Mouse (Mus musculus) lung, postnatal 36 days (tissue): ENCODE data around the gene Fam118a.

Source experiments
- DNase-seq: peaks from one replicate; pipeline ENCODE4 v3.0.0; 2022; ENCODE audit warnings: mixed read lengths

Fam118a gene

DNA sequence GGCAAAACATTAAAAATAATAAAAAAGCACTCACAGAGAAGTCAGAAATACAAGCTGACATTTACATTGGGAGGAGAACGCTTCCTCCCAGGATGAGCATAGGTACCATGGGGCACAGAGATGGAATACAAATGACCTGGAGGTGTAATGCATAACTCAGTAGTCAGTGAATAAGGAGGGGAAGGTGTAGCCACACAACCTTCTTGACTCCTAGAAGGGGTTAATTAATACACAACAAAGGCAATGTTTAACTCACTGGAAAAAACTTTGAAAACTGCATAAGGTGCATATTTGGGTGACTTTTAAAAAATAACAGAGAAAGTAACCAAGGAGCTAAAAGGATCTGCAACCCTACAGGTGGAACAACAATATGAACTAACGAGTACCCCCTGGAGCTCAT, 43.9 kb downstream of the Fam118a start:
- DNase-seq = no peak

DNA sequence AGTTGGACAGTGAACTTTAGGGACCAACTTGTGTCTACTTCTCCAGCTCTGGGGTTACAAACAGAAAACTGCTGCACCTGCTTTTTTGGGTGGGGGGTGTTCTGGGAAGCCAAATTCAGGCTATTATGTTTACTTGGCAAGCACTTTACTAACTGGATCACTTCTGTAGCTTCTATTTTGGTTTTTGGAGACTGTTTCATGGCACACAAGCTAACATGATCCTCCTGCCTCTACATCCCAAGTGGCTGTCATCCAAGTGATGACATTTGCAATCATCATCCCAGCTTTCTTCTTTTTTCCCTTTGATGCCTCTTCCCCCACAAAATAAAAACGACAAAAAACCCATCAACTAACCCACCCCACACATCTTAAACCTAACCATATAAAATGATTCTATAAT, 56.9 kb downstream of the Fam118a start:
- no peak for DNase-seq
